Mouse (Mus musculus): ENCODE results near the gene Rita1.
A peak's percentile ranks its signal among the peaks of the same experiment; 100 is the strongest.

Rita1 gene

DNA sequence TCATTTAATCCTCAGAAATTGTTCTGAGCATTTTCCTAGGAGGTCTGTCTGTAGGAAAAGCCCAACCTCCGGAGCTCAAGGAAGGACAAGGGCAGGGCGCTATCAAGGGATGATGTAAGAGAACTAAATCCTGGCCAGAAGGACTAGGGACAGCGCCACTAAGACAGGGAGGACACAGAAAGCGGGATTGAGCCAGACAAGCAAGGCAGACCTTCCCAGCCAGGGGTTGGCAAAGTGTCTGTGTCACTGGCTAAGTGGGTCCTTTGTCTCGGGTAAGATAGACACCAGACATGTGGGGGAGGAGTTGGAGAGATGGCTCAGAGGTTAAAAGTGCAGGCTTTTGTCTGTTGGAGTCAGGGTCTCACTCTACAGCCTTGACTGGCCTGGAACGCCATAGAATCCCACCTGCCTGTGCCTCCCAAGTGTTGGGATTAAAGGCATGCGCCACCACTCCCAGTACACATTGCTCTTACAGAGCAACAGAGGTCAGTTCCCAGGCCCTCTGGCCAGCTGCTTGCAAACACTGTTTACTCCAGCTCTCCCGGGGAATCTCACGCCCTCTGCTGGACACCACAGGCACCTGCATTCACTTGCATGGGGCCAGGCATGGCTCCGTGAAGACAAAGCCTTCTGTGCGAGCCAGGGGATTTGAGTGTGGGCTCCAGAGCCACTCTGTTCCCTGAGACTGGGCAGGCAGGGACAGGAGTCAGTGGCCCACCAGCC, 11.3 kb downstream of the Rita1 start:
- DNase-seq = peak; percentile 59

GRCm38 (mm10) chr5:120599625-120600024, 12.8 kb downstream of the Rita1 start:
- DNase-seq = no peak

DNA sequence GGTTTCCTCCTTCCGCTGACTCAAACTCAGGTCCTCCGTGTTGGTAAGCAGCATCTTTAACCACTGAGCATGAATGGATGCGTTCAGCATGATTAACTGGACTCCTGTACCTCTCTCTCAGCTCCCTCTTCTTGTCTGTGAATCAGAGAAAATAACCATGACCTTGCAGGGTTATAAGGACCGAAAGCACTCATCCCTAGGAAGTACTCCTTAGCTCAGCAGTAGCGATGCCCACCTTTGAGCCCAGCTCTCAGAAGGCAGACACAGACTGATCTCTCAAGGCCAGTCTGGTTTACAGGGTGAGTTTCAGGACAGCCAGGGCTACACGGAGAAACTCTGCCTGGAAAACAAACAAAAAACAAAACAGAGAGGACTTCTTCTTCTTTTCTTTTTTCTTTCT, 17.9 kb downstream of the Rita1 start:
- DNase-seq = no peak

GRCm38 (mm10) chr5:120592141-120592540, 20.2 kb downstream of the Rita1 start:
- DNase-seq = no peak

DNA sequence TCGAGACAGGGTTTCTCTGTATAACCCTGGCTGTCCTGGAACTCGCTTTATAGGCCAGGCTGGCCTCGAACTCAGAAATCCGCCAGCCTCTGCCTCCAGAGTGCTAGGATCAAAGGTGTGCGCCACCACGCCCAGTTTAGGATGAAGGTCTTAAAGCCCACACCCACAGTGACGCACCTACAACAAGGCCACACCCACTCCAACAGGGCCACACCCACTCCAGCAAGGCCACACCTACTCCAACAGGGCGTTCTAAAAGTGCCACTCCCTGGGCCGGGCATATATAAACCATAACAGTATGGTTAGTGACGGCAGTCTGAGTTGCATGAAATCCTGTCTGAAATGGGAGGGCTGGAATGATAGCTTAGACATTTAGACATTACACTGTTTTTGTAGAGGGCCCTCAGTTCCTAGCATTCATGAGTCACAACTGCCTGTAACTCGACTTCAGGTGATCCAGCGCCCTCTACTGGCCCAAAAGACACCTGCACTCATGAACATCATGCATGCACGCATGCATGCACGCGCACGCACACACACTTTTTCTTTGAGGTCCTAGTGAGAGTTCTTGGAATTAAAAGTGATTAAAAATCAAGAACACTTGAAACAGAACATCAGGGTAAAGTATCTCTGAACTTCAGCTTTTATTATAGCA, 21.9 kb downstream of the Rita1 start:
- no peak for DNase-seq

DNA sequence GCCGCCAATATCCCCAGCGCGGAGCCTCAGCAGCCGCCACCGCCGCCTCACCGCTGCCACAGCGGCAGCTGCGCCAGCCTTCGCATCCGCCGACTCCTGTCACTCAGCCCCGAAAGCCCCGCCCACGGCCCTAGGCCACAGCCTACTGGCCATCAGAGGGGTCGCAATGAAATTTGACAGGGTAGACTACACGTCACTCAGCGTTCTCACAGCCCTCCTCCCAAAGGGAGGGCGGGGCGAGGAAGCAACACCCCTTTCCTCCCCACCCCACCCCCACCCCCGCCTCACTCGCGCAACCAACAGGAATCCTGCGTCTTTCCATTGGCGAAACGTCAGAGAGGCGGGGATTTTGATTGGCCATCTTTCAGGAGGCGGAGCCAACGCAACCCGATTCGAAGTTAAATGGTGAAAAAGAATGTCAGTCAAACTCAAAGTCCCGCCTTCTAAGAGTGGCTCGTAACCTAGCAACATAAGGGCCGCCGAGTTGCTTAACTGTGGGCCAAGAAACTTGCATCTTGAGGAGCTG, 23.8 kb downstream of the Rita1 start, which contains the start of the genes Tpcn1 and Iqcd:
Tpcn1 (minus strand) TSS at position 105 of the 526 bp plus-strand sequence.
Iqcd (plus strand) TSS at position 448 of the 526 bp plus-strand sequence.
- peak; percentile 100 for DNase-seq

- DNase-seq = no peak
These were observed 24.3 kb downstream of the Rita1 start for GRCm38 (mm10) chr5:120587940-120588568.

DNA sequence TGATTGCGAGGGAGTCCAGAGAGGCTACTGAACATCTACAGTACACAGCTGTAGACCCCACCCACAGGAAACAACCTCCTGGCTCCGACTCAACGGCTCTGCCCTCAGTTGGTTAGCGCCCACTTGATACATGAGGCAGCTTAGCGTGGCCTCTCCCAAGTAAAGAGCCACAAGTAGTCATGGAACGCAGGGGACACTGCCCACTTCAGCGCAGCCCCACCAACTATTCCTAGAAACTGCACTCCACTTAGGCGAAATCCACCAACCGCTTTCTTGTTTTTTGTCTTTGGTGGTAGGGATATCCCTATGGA, 24.8 kb downstream of the Rita1 start:
- peak; percentile 79 for DNase-seq

- peak; percentile 65 for DNase-seq
These were observed 25.4 kb downstream of the Rita1 start for GRCm38 (mm10) chr5:120586741-120587615.

- no peak for DNase-seq
These were observed 27.4 kb downstream of the Rita1 start for GRCm38 (mm10) chr5:120584968-120585367.

DNA sequence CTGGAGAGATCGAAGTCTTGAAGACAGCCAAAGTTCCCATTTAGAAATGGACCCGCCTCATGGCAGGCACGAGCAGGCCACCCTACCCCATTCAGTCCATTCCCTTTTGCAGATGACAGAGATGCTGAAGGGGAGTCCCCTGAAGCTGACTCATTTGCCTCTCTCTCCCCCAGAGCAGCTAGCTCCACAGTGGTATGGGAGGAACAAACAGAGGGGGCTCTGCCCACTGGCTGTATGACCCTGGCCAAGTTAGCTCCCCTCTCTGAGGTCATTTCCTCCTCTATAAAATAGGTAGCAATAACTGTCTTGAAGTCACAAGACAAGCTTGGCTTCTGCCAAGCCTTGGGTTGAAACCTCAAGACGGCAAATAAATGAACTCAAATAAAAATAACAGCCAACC, 28.9 kb downstream of the Rita1 start:
- no peak for DNase-seq

- no peak for DNase-seq
These were observed 30.4 kb downstream of the Rita1 start for GRCm38 (mm10) chr5:120582002-120582401.

GRCm38 (mm10) chr5:120579898-120580626, 32.3 kb downstream of the Rita1 start:
- no peak for DNase-seq

- peak; percentile 67 for DNase-seq
These were observed 33.0 kb downstream of the Rita1 start for GRCm38 (mm10) chr5:120579211-120579897.

GRCm38 (mm10) chr5:120578504-120579081, 33.8 kb downstream of the Rita1 start:
- DNase-seq = peak; percentile 73

DNA sequence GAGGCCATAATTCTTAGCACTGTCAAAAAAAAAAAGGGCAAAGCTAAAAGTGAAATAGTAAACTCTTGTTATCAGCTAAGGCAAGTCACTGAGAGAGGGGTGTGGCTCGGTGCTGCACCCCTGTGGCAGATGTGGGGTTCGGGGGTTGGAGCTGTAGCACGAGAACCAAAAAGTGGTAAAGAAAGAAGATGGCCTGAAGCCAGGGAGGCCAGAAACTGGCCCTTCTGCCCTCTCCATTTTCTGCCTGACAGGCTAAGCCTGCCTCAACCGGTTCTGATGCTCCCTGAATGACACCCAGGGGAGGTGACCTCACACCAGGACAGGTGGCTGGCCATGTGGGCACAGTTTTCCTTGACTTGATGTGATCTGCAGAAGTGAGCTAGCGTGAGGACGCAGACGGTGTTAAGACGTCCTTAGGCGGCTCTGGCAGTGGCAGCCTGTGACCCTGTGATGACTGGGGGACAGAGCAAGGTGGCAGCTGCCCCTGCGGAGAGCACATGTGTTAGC, 34.4 kb downstream of the Rita1 start:
- no peak for DNase-seq

DNA sequence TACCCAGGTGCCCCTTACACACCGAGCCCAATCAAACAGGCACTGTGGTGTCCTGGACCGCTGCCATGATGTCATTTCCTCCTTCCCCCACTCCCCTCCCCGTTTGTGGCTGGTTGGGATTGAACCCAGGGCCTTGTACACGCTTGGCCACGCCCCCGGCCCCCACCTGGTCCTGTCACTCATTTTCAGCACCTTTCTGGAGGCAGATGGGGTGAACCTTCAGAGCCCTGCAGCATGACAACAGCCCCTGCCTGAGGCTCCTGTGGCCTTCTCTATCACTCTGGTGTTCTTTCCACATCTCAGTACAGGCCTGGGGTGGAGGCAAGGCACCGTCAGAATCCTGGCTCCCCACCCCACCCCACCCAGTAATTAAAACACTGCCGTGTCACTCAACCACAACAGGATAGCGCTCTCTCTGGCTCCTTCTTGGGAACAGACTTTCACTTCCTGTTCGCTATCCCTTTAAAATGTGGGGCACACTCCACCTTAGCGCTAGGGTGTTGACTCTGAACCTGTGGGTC, 35.5 kb downstream of the Rita1 start:
- no peak for DNase-seq

DNA sequence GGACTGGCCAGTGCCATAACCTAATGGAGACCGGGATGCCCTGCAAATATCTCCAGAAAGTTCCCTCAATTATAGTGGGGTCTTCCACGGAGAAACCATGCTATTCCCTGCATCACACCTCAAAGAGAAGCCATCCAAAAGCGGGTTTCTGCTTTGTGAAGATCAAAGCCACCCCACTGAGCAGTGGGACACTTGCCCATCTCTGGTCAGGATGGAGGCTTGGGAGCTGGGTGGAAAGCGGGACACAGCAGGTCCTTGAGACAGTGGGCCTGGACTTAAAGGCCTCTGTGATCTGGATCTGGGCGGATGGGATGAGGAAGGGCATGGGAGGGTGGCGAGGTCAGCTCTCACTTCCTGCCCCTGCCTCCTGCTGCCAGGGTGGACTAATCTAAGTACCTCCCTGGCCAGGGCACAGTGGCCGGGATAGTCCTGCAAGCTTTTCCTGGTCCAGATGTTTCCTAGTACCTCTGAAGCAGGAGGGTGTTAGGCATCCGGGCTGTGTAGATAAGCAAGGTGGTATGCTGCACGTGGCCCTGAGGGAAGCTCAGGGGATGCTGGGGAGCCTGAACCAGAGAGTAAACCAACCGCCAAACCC, 37.8 kb downstream of the Rita1 start:
- DNase-seq = no peak

DNA sequence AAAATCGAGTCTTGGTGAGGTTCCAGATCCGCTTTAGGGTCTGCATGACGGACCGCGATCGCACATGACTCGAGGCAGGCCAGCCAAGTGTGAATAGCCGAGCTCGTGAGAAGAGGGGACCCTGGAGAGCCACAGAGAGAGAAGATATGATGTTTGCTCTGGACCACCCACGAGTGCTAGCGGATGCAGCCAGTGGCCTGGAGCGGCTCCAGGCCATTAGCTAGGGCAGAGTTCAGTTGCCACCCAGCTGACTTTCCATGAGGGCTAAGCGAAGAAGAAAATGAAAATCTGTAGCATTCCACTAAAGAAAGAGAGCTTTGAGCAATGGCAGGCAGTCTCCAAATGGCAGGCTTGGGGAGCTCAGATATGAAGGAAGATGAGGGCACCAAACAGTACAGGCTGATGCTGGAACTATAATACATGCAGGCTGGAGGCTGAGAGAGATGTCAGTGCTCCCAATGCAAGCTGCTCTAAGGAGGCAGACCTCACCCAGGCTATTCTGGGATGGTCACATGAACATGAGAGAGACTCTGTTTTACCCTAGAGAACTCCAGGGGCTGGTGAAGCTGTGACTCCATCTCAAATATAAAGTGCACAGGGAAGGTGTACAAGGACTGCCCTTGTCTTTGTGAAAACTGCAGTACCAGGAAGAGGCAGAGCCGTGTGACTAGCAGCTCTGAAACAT, 41.2 kb downstream of the Rita1 start:
- peak; percentile 68 for DNase-seq

All from lung, postnatal 10 days (tissue).